Mouse (Mus musculus): ENCODE data around the gene Phgdh.

Gene Phgdh

GRCm38 (mm10) chr3:98291044-98291443 is 48.7 kb downstream of the Phgdh start:
- DNase-seq = no peak

- DNase-seq = no peak
Measured at GRCm38 (mm10) chr3:98283205-98283604, 56.6 kb downstream of the Phgdh start.

GRCm38 (mm10) chr3:98282422-98282821 is 57.4 kb downstream of the Phgdh start:
- DNase-seq = no peak

- peak; percentile 62 for DNase-seq
Measured at GRCm38 (mm10) chr3:98280933-98281678, 58.7 kb downstream of the Phgdh start.

- peak; percentile 62 for DNase-seq
Measured at GRCm38 (mm10) chr3:98280204-98280932, 59.4 kb downstream of the Phgdh start, which contains the start of gene Hmgcs2. Gene Hmgcs2 (plus strand): TSS chr3:98280435.

- DNase-seq = no peak
Measured at GRCm38 (mm10) chr3:98279682-98280081, 60.1 kb downstream of the Phgdh start.

- DNase-seq = peak; percentile 22
Measured at GRCm38 (mm10) chr3:98273623-98274398, 66.0 kb downstream of the Phgdh start.

- peak; percentile 28 for DNase-seq
Measured at GRCm38 (mm10) chr3:98267249-98267651, 72.5 kb downstream of the Phgdh start.

Measured in lung, postnatal 14 days (tissue).